Mouse (Mus musculus): ENCODE data around the gene Fam198b. TPM values are rescaled to one million over a fixed set of nuclear protein-coding genes. Genes with fewer than 3 reads are reported as not detected.

Gene Fam198b
- polyA plus RNA-seq, 1 experiment from 2014 or later, result 5.2 TPM

DNA sequence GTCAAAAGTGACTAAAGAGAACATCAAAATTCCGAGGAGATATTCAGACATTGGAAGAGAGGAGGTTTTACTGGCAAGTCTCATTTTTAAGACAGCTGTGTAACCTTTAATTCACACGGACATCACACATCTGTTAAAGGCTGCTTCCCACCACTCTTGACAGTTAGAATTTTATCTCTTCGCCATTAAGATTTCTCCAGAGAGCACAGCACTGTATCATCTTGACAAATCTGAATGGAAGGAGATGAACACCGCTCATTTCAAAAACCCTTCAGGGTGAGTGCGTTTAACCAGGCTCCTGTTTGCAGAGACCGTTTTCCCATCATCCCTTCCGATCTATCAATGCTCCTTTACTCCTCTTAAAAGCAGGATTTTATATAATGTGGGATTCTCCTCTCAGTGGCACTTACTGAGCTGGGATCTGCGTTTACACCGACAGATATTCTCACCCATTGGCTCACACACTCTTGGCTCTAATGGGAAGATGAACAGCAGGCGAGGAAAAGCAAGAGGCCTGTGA is 20.0 kb downstream of the Fam198b start:
- H3K27ac ChIP-seq (replicated peaks), result peak overlapping the region; percentile 52; the same call in 1 of the 2 replicates
- WGBS, result 27% methylated on average over 10 of the region's 10 CpGs

DNA sequence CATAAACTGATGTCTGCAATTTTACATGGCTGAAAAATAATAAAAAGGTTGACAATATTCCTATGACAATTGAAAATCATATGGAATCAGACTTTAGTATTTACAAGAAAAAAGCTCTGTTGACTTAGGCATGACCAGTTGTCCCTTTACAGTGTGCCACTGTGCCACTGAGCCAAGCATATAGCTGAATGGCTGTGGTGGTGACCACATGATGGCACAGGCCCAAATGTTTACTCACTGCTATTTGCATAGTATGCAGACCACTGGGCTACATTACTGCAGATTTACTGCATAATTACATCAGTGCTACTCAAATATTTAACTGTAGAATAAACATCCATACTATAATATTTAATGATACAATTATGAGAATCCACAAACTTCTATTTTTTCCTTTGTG is 21.1 kb downstream of the Fam198b start:
- Histone ChIP-seq H3K27me3 (replicated peaks) (no peaks in the 10 kb centered on the region), H3K4me3 (replicated peaks) (no peak overlapping the region), H3K4me2 (no peak overlapping the region), H3K27ac (replicated peaks) (no peak overlapping the region), H3K4me1 (peaks cover 8% of the 10 kb centered on the region), H3K9me3 (replicated peaks) (no peaks in the 10 kb centered on the region), H3K36me3 (no peaks in the 10 kb centered on the region), H3K9ac (replicated peaks) (no peak overlapping the region)
- ATAC-seq (ENCODE audit: low FRiP score), result no peak

More for the DNA sequence above, 20.0 kb downstream of the Fam198b start:
- ATAC-seq (ENCODE audit: low FRiP score), result peak; percentile 39; the same call in 1 of the 2 replicates
- Histone ChIP-seq H3K9me3 (replicated peaks) (no peaks in the 10 kb centered on the region), H3K9ac (replicated peaks) (no peak overlapping the region), H3K4me1 (peaks cover 8% of the 10 kb centered on the region), H3K27me3 (replicated peaks) (no peaks in the 10 kb centered on the region), H3K36me3 (no peaks in the 10 kb centered on the region), H3K4me3 (replicated peaks) (no peak overlapping the region), H3K4me2 (no peak overlapping the region)

DNA sequence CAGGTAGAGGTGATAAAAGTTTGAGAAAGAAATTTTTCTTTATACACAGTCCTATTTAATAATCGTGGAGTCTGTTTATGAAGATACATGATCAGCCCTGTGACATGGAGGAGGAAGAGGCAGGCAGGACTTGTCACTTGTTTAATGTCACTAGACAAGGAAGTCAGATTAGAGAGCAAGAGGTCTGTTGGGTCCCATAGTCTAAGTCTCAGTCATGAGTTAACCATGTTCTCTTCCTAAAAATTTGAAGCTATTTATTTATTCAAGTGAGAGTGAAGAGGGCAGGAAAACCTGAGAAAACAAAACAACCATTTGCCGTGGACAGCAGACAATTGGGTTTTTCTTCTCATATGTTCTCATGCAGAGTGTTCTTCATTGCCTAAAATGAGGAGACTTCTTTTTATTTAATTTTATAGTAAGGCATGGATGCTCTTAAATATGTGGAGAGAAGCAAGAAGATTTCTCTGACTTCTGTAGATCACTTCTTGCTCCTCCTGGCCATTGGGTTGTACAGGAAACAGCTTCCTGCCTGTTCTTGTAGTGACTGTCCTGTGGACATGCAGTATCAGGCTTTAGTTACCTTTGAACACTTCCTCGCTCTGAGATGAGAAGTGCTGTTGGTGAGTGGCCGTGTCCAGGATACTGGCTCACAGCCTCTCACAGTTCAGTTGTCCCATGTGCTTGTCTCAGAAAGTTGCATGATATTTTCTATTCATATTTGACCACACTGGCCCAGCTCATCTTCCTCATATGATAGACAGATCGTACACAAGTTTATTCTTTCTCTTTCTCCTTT is 22.1 kb downstream of the Fam198b start:
- H3K4me3 ChIP-seq (replicated peaks), result no peak overlapping the region
- H3K9ac ChIP-seq (replicated peaks), result no peak overlapping the region
- no peak for ATAC-seq (ENCODE audit: low FRiP score)
- H3K4me1 ChIP-seq, result peaks cover 8% of the 10 kb centered on the region
- H3K27me3 ChIP-seq (replicated peaks), result no peaks in the 10 kb centered on the region
- no peak overlapping the region for H3K27ac ChIP-seq (replicated peaks)
- H3K9me3 ChIP-seq (replicated peaks), result no peaks in the 10 kb centered on the region
- no peak overlapping the region for H3K4me2 ChIP-seq
- WGBS, result 84% methylated on average over 5 of the region's 5 CpGs
- H3K36me3 ChIP-seq, result no peaks in the 10 kb centered on the region

DNA sequence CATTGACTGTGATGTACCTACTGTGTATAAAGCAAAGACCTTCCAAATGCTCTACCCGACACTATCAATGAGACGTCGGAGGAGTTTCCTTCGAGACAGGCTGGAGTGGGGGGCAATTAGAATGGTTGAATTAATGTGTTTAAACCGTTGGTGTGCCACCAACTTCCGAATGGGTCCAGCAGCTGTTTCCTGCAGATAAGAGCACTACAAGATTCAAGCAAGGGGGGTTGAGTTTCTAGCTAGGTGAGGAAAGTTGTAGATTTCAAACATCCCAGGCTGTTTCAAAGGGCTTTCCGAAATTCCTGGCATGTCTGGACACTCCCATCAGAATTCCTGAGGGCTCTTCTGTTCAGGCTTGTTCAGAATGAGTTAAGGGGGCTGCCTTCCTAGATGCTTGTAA is 22.9 kb downstream of the Fam198b start:
- no peak for ATAC-seq (ENCODE audit: low FRiP score)
- no peak overlapping the region for H3K27ac ChIP-seq (replicated peaks)
- WGBS, result 73% methylated on average over 7 of the region's 7 CpGs
- no peak overlapping the region for H3K4me3 ChIP-seq (replicated peaks)
- no peak overlapping the region for H3K4me2 ChIP-seq
- no peaks in the 10 kb centered on the region for H3K27me3 ChIP-seq (replicated peaks)
- no peaks in the 10 kb centered on the region for H3K9me3 ChIP-seq (replicated peaks)
- no peaks in the 10 kb centered on the region for H3K36me3 ChIP-seq
- H3K4me1 ChIP-seq, result peaks cover 8% of the 10 kb centered on the region
- H3K9ac ChIP-seq (replicated peaks), result no peak overlapping the region

DNA sequence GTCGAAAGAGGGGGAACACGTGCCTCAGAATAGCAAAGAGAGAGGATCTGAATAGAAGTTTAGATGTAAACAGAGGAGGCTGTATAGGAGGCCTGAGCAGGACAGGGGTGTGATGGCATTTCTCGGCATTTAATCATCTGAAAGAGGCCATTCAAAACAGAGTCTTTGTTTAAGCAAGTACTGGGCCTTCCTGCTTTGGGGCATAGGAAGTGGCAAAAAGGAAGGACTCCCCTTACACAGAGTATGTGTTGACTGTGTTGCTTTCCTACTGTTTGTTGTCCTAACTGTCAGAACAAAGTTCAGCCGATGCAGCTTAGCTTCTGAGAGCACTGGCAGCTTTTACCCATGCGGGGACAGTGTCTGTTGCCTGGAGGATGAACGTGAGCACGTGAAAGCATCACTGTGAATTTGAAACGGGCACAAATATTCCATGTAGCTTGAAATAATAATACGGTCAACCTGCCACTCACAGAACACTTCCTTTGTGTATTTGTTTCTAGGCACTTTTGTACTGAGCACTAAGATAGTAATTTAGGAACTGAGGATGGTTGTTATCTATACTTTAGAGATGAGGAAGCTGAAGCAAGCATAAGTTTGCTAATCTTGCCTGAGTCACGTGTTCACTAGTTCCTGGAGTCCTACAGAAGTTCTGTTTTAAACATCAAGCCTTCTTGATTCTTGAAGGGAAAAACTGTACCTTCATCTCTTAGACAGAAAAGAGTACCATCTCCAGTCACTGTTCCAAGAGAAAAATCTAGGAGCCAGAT is 26.2 kb downstream of the Fam198b start:
- Histone ChIP-seq H3K9ac (replicated peaks) (no peak overlapping the region), H3K36me3 (no peaks in the 10 kb centered on the region), H3K4me3 (replicated peaks) (no peak overlapping the region), H3K4me1 (no peaks in the 10 kb centered on the region), H3K4me2 (no peak overlapping the region), H3K27ac (replicated peaks) (no peak overlapping the region), H3K9me3 (replicated peaks) (no peaks in the 10 kb centered on the region), H3K27me3 (replicated peaks) (no peaks in the 10 kb centered on the region)
- 71% methylated on average over 10 of the region's 10 CpGs for WGBS
- ATAC-seq (ENCODE audit: low FRiP score), result no peak

DNA sequence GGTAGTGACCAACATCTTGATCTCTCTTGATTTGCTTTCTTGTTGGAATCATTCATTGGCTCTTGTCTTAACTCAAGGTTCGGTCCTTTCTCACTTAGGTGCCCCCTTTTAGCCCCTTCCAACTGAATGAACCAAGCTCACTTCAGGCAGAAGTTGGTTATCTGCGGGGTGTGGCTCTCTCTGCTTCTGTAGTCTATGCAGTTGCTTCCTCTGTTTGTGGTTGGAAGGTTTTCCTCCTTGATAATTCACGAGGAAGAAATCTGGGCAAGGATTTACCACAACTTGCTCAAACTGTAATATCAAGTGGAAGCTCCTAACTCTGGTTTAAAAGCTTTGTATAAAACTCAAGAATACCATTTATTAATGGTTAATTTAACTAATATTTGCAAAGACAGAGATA is 26.8 kb downstream of the Fam198b start:
- H3K9ac ChIP-seq (replicated peaks), result no peak overlapping the region
- H3K27ac ChIP-seq (replicated peaks), result no peak overlapping the region
- ATAC-seq (ENCODE audit: low FRiP score), result no peak
- H3K36me3 ChIP-seq, result no peaks in the 10 kb centered on the region
- H3K27me3 ChIP-seq (replicated peaks), result no peaks in the 10 kb centered on the region
- no peak overlapping the region for H3K4me3 ChIP-seq (replicated peaks)
- no peak overlapping the region for H3K4me2 ChIP-seq
- 90% methylated on average over 3 of the region's 3 CpGs for WGBS
- H3K9me3 ChIP-seq (replicated peaks), result no peaks in the 10 kb centered on the region
- H3K4me1 ChIP-seq, result no peaks in the 10 kb centered on the region

DNA sequence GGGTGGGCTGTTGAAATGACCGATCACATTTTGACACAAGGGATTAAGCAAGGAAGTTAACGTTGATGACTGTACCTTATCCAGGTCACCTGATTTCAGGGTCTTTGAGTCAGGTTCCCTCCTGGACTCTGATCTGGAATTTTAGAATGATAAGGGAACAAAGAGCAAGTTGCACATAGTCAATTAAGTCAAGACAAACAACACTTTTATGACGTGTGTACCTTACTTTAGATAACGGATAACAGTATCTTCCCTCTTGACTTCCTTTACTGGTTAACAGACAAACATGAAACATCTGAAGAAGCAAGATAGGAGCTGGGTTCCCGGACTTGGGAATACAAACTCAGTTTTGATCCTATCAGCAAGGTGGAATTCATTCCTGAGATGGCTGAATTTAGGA is 29.7 kb downstream of the Fam198b start:
- H3K4me1 ChIP-seq, result no peaks in the 10 kb centered on the region
- H3K27ac ChIP-seq (replicated peaks), result no peak overlapping the region
- no peak overlapping the region for H3K9ac ChIP-seq (replicated peaks)
- H3K4me2 ChIP-seq, result no peak overlapping the region
- no peaks in the 10 kb centered on the region for H3K36me3 ChIP-seq
- H3K9me3 ChIP-seq (replicated peaks), result no peaks in the 10 kb centered on the region
- WGBS, result 90% methylated on average over 5 of the region's 5 CpGs
- ATAC-seq (ENCODE audit: low FRiP score), result no peak
- H3K27me3 ChIP-seq (replicated peaks), result no peaks in the 10 kb centered on the region
- H3K4me3 ChIP-seq (replicated peaks), result no peak overlapping the region

DNA sequence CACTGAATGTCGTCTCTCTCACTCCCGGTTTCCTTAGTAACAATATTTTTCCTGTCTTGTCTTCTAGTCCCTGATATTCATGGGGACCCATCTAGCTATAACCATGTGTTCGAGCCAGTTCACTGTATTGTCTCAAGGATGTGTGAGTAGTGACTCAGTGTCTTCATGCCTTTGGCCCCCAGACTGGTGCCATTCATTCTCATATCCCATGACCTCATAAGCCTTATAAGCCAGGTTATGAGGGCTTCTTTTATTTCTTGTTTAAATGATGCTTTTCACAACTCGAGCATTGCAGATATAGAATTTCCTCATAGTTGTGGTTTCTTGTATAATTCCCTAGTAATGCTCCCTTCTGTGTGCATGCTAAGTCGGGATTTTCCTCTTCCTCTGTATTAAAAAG is 31.9 kb downstream of the Fam198b start:
- Histone ChIP-seq H3K27me3 (replicated peaks) (no peaks in the 10 kb centered on the region), H3K9ac (replicated peaks) (no peak overlapping the region), H3K4me2 (no peak overlapping the region), H3K4me1 (no peaks in the 10 kb centered on the region), H3K9me3 (replicated peaks) (no peaks in the 10 kb centered on the region), H3K4me3 (replicated peaks) (no peak overlapping the region), H3K27ac (replicated peaks) (no peak overlapping the region), H3K36me3 (no peaks in the 10 kb centered on the region)
- 86% methylated on average over 5 of the region's 5 CpGs for WGBS
- ATAC-seq (ENCODE audit: low FRiP score), result no peak

DNA sequence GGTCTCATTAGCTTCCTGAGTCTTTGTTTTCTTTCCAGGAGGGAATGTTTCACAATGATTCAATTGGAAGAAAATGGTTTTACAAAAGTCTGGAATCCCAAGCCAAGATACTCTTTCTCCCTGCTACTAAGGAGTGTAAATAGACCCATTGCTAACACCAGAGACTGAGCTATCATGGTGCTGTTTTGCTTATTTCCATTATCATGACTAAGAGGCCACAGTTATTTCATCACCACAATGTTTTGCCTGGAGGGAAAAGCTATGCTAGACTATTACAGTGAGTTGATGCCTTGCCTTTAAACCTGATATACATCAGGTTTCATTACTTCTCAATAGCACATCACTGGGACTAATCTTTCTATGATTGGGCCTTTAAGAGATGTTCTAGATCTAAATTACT is 34.4 kb downstream of the Fam198b start:
- Histone ChIP-seq H3K4me1 (no peaks in the 10 kb centered on the region), H3K9ac (replicated peaks) (no peak overlapping the region), H3K27ac (replicated peaks) (no peak overlapping the region), H3K36me3 (no peaks in the 10 kb centered on the region), H3K9me3 (replicated peaks) (no peaks in the 10 kb centered on the region), H3K27me3 (replicated peaks) (no peaks in the 10 kb centered on the region), H3K4me3 (replicated peaks) (no peak overlapping the region), H3K4me2 (no peak overlapping the region)
- no peak for ATAC-seq (ENCODE audit: low FRiP score)

DNA sequence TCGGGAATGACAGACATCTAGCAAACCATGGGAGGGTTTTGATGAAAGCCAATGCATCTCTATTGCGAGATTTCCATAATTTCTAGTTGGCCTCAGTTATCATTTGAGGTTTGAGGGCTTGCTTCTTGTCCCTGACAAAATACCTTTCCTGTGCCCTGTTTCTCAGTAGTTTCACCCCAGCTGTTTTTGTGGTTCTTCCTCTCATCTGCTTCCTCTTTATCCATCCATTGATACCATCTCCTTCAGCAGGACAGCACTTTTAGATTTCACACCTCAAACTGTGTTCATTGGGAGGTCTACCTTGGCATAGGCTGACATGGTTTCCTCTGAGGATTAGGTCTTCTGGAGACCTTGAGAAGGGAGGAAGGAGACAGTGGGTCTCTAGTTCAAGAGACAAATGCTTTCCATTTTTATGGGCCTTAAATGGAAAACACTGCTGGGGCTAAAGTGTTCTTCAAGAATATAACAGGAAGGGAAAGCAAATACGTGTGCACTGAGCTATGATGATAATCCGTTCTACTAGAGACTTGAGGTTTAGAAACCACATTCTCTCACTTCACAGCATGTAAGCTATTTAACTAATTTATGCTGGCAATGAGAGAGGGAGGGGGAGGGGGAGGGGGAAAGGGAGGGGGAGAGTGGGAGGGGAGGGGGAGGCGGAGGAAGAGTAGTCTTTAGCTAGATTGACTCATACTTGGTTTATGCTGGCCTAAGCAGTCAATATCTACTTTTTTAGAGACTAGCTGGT is 41.8 kb downstream of the Fam198b start:
- no peaks in the 10 kb centered on the region for H3K36me3 ChIP-seq
- H3K27ac ChIP-seq (replicated peaks), result no peak overlapping the region
- H3K4me2 ChIP-seq, result no peak overlapping the region
- peaks cover 5% of the 10 kb centered on the region; the same call in 1 of the 2 replicates for H3K4me1 ChIP-seq
- no peaks in the 10 kb centered on the region for H3K27me3 ChIP-seq (replicated peaks)
- no peaks in the 10 kb centered on the region for H3K9me3 ChIP-seq (replicated peaks)
- ATAC-seq (ENCODE audit: low FRiP score), result no peak
- H3K4me3 ChIP-seq (replicated peaks), result no peak overlapping the region
- H3K9ac ChIP-seq (replicated peaks), result no peak overlapping the region
- WGBS, result 63% methylated on average over 5 of the region's 5 CpGs

DNA sequence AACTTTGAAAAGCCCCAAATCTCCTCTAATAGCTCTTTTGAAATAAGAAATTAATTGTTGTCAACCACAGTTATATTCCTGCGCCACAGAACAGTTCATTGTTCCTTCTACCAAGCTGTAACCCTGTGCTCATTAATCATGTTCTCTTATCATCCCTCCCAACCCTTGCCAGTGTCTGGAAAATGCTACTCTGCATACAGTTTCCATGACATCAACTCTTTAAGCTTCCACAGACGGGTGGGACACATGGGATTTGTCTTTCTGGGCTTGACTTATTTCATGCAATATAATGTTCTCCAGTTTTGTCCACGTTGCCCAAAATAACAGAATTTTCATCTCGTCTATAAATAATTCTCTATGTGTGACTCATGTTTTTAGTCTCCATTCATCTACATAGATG is 42.7 kb downstream of the Fam198b start:
- Histone ChIP-seq H3K36me3 (no peaks in the 10 kb centered on the region), H3K27me3 (replicated peaks) (no peaks in the 10 kb centered on the region), H3K9ac (replicated peaks) (no peak overlapping the region), H3K4me2 (no peak overlapping the region), H3K4me3 (replicated peaks) (no peak overlapping the region), H3K4me1 (peaks cover 5% of the 10 kb centered on the region; the same call in 1 of the 2 replicates), H3K9me3 (replicated peaks) (no peaks in the 10 kb centered on the region), H3K27ac (replicated peaks) (no peak overlapping the region)
- WGBS, result 64% methylated on average over 4 of the region's 4 CpGs
- ATAC-seq (ENCODE audit: low FRiP score), result no peak
